Mouse (Mus musculus): Measurements from ENCODE around the gene Tulp2.
"Not testable (repeated sequence)": the region's sequence is repeated elsewhere in the genome, so short reads cannot be mapped to it uniquely, and the experiment has no call there.

Tulp2 gene

GRCm38 (mm10) chr7:45486761-45487415 is 5.2 kb downstream of the Tulp2 start, which contains the start of gene Gm45808:
Gm45808 (minus strand) TSS chr7:45486811.
- DNase-seq (ENCODE audit: extremely low read depth, low read depth, low spot score) = no peak

- DNase-seq (ENCODE audit: extremely low read depth, low read depth, low spot score) = no peak
These were observed 6.2 kb downstream of the Tulp2 start for GRCm38 (mm10) chr7:45487861-45488292.

- no peak for DNase-seq (ENCODE audit: extremely low read depth, low read depth, low spot score)
These were observed 6.9 kb downstream of the Tulp2 start, which contains the start of gene Dhdh for GRCm38 (mm10) chr7:45488293-45489204. Dhdh (minus strand) TSS chr7:45488805.

GRCm38 (mm10) chr7:45489578-45489977 is 7.9 kb downstream of the Tulp2 start:
- no peak for DNase-seq (ENCODE audit: extremely low read depth, low read depth, low spot score)

GRCm38 (mm10) chr7:45490822-45491221 is 9.1 kb downstream of the Tulp2 start:
- DNase-seq (ENCODE audit: extremely low read depth, low read depth, low spot score) = no peak

GRCm38 (mm10) chr7:45491264-45491663 is 9.6 kb downstream of the Tulp2 start:
- no peak for DNase-seq (ENCODE audit: extremely low read depth, low read depth, low spot score)

- DNase-seq (ENCODE audit: extremely low read depth, low read depth, low spot score) = no peak
These were observed 10.7 kb downstream of the Tulp2 start for GRCm38 (mm10) chr7:45492225-45492844.

- DNase-seq (ENCODE audit: extremely low read depth, low read depth, low spot score) = no peak
These were observed 11.3 kb downstream of the Tulp2 start for GRCm38 (mm10) chr7:45492951-45493350.

- no peak for DNase-seq (ENCODE audit: extremely low read depth, low read depth, low spot score)
These were observed 12.9 kb downstream of the Tulp2 start for GRCm38 (mm10) chr7:45494548-45494947.

- DNase-seq (ENCODE audit: extremely low read depth, low read depth, low spot score) = no peak
These were observed 16.8 kb downstream of the Tulp2 start for GRCm38 (mm10) chr7:45498427-45498826.

GRCm38 (mm10) chr7:45507583-45507982 is 25.9 kb downstream of the Tulp2 start:
- DNase-seq (ENCODE audit: extremely low read depth, low read depth, low spot score) = no peak

GRCm38 (mm10) chr7:45508561-45508960 is 26.9 kb downstream of the Tulp2 start:
- DNase-seq (ENCODE audit: extremely low read depth, low read depth, low spot score) = no peak

- no peak for DNase-seq (ENCODE audit: extremely low read depth, low read depth, low spot score)
These were observed 27.7 kb downstream of the Tulp2 start for GRCm38 (mm10) chr7:45509181-45509882.

- DNase-seq (ENCODE audit: extremely low read depth, low read depth, low spot score) = no peak
These were observed 28.5 kb downstream of the Tulp2 start, which contains the start of gene Nucb1 for GRCm38 (mm10) chr7:45509912-45510787. Nucb1 (minus strand) TSS chr7:45510406.

GRCm38 (mm10) chr7:45514411-45514810 is 32.7 kb downstream of the Tulp2 start:
- DNase-seq (ENCODE audit: extremely low read depth, low read depth, low spot score) = no peak

GRCm38 (mm10) chr7:45515436-45515835 is 33.8 kb downstream of the Tulp2 start:
- no peak for DNase-seq (ENCODE audit: extremely low read depth, low read depth, low spot score)

GRCm38 (mm10) chr7:45516846-45517245 is 35.2 kb downstream of the Tulp2 start:
- DNase-seq (ENCODE audit: extremely low read depth, low read depth, low spot score) = not testable (repeated sequence)

GRCm38 (mm10) chr7:45518618-45519017 is 36.9 kb downstream of the Tulp2 start:
- no peak for DNase-seq (ENCODE audit: extremely low read depth, low read depth, low spot score)

GRCm38 (mm10) chr7:45519345-45520120 is 37.9 kb downstream of the Tulp2 start:
- no peak for DNase-seq (ENCODE audit: extremely low read depth, low read depth, low spot score)

Data from fat pad, adult 2 months (tissue).